ENCODE assay signal across 8 mouse cellular contexts in the genomic region with DNA sequence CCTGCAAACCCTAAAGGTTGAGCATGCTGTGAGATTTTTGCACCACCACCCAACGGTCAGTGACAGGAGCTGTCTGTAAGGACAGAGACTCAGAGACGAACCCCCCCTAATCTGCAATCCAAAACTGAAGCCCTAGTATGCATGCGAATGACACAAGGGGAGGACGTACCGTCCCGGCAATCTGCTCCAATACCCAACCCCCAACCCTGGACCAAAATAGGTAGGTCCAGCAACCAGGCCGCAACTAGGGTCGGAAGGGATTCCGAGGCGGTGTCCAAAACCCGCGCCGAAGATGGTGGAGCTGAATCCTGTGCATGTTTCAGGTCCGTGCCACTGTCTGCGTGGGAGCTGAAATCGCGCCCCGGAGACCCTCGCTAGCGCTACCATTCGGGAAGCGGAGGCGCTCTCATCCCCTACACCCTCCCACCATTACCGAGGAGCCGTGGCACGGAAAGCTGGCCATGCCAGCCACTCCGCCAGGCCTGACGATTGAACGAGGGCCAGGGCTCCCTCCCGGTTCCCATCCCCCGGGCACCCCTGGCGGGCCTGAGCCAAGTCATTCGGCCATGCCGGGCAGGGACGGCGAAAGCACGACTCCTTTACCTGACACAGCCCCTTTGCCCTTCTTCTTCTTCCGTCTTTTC. TPM values are rescaled to one million over a fixed set of nuclear protein-coding genes. Genes with fewer than 3 reads are reported as not detected.
DNase-seq lines count a peak whose midpoint lies in the region; ATAC-seq and TF ChIP-seq lines count a peak whose summit lies in the region.

No protein-coding gene starts in this region.

- peak overlapping the region; percentile 92 for H3K9ac ChIP-seq in lung, embryonic 14.5 days
- H3K9ac ChIP-seq in forebrain, embryonic 14.5 days (ENCODE audit: low read length), result peak overlapping the region; percentile 91
- peak overlapping the region; percentile 68 for H3K9ac ChIP-seq in hindbrain, embryonic 11.5 days (ENCODE audit: low read depth, low read length)
- H3K9ac ChIP-seq in limb, embryonic 11.5 days (ENCODE audit: low read length), result peak overlapping the region; percentile 94
- H3K9ac ChIP-seq in midbrain, postnatal 0 days (replicated peaks; ENCODE audit: low read length, poor library complexity, severe bottlenecking), result peak overlapping the region; percentile 92

- peak overlapping the region; percentile 88 for H3K27ac ChIP-seq in lung, embryonic 14.5 days (ENCODE audit: low read depth)
- peak overlapping the region; percentile 85 for H3K27ac ChIP-seq in forebrain, embryonic 14.5 days (ENCODE audit: low read depth, low read length)
- H3K27ac ChIP-seq in hindbrain, embryonic 11.5 days (ENCODE audit: low read depth, low read length), result peak overlapping the region; percentile 63
- peak overlapping the region; percentile 70 for H3K27ac ChIP-seq in limb, embryonic 11.5 days (replicated peaks; ENCODE audit: low read depth, low read length)
- peak overlapping the region; percentile 93 for H3K27ac ChIP-seq in midbrain, postnatal 0 days (ENCODE audit: low read depth, low read length)

- H3K9me3 ChIP-seq in lung, embryonic 14.5 days (ENCODE audit: low read depth, low read length), result no peaks in the 10 kb centered on the region
- H3K9me3 ChIP-seq in forebrain, embryonic 14.5 days (replicated peaks; ENCODE audit: control insufficient read depth, low read length), result no peaks in the 10 kb centered on the region
- H3K9me3 ChIP-seq in hindbrain, embryonic 11.5 days (ENCODE audit: control insufficient read depth, low read length), result no peaks in the 10 kb centered on the region
- H3K9me3 ChIP-seq in limb, embryonic 11.5 days (ENCODE audit: control insufficient read depth, low read length), result no peaks in the 10 kb centered on the region
- no peaks in the 10 kb centered on the region for H3K9me3 ChIP-seq in midbrain, postnatal 0 days (ENCODE audit: low read length)

- H3K36me3 ChIP-seq in lung, embryonic 14.5 days (ENCODE audit: insufficient read depth), result peaks cover 28% of the 10 kb centered on the region
- H3K36me3 ChIP-seq in forebrain, embryonic 14.5 days (ENCODE audit: control insufficient read depth, insufficient read depth, low read length), result peaks cover 27% of the 10 kb centered on the region
- 0 out of 2 replicates have a peak, but pooled peaks cover 4% of the 10 kb centered on the region for H3K36me3 ChIP-seq in hindbrain, embryonic 11.5 days (ENCODE audit: control insufficient read depth, insufficient read depth, low read length)
- peaks cover 19% of the 10 kb centered on the region for H3K36me3 ChIP-seq in limb, embryonic 11.5 days (ENCODE audit: control insufficient read depth, insufficient read depth, low read length)
- no peaks in the 10 kb centered on the region; the same call in none of the 2 replicates for H3K36me3 ChIP-seq in midbrain, postnatal 0 days (ENCODE audit: insufficient read depth, low read length)

- WGBS in lung, embryonic 14.5 days, result 0% methylated on average over 38 of the region's 38 CpGs
- under 1% methylated on average over 38 of the region's 38 CpGs for WGBS in forebrain, embryonic 14.5 days
- under 1% methylated on average over 38 of the region's 38 CpGs for WGBS in hindbrain, embryonic 11.5 days
- under 1% methylated on average over 38 of the region's 38 CpGs for WGBS in limb, embryonic 11.5 days
- under 1% methylated on average over 37 of the region's 38 CpGs for WGBS in midbrain, postnatal 0 days

- peak; percentile 48 for DNase-seq in lung, embryonic 14.5 days
- DNase-seq in lung, postnatal 14 days, result no peak
- peak; percentile 56 for DNase-seq in adrenal gland, postnatal 25 days
- DNase-seq in forebrain, embryonic 14.5 days (ENCODE audit: low spot score), result peak; percentile 46
- peak; percentile 64 for DNase-seq in hindbrain, embryonic 11.5 days (ENCODE audit: low spot score)
- DNase-seq in limb, embryonic 11.5 days (ENCODE audit: low spot score), result no peak
- DNase-seq in midbrain, postnatal 0 days (ENCODE audit: low spot score), result peak; percentile 52
- DNase-seq in yolk sac, embryonic 10.5 days (ENCODE audit: low spot score), result no peak

- peak overlapping the region; percentile 98 for H3K4me3 ChIP-seq in lung, embryonic 14.5 days (ENCODE audit: low read depth, low read length)
- H3K4me3 ChIP-seq in forebrain, embryonic 14.5 days (ENCODE audit: low read depth, low read length), result peak overlapping the region; percentile 98
- H3K4me3 ChIP-seq in hindbrain, embryonic 11.5 days (ENCODE audit: low read depth, low read length), result peak overlapping the region; percentile 62
- peak overlapping the region; percentile 98 for H3K4me3 ChIP-seq in limb, embryonic 11.5 days (ENCODE audit: low read depth, low read length)
- peak overlapping the region; percentile 94 for H3K4me3 ChIP-seq in midbrain, postnatal 0 days (ENCODE audit: low read depth, low read length)

- no peaks in the 10 kb centered on the region for H3K27me3 ChIP-seq in lung, embryonic 14.5 days (ENCODE audit: insufficient read depth, low read length)
- no peaks in the 10 kb centered on the region for H3K27me3 ChIP-seq in forebrain, embryonic 14.5 days (replicated peaks; ENCODE audit: control insufficient read depth, insufficient read depth, low read length)
- no peaks in the 10 kb centered on the region for H3K27me3 ChIP-seq in hindbrain, embryonic 11.5 days (ENCODE audit: control insufficient read depth, insufficient read depth, low read length)
- H3K27me3 ChIP-seq in limb, embryonic 11.5 days (ENCODE audit: control insufficient read depth, insufficient read depth, low read length), result no peaks in the 10 kb centered on the region
- H3K27me3 ChIP-seq in midbrain, postnatal 0 days (ENCODE audit: insufficient read depth, low read length), result no peaks in the 10 kb centered on the region

- peak; percentile 78 for ATAC-seq in lung, embryonic 14.5 days (ENCODE audit: insufficient read depth)
- ATAC-seq in forebrain, embryonic 14.5 days, result peak; percentile 77
- peak; percentile 69 for ATAC-seq in hindbrain, embryonic 11.5 days (ENCODE audit: low FRiP score)
- peak; percentile 44; the same call in 1 of the 2 replicates for ATAC-seq in limb, embryonic 11.5 days (ENCODE audit: insufficient number of reproducible peaks, low FRiP score, low TSS enrichment, low read depth)
- ATAC-seq in midbrain, postnatal 0 days (ENCODE audit: low FRiP score), result peak; percentile 73

- H3K4me1 ChIP-seq in lung, embryonic 14.5 days (ENCODE audit: insufficient read depth), result 0 out of 2 replicates have a peak, but pooled peaks cover 3% of the 10 kb centered on the region
- 0 out of 2 replicates have a peak, but pooled peaks cover 3% of the 10 kb centered on the region for H3K4me1 ChIP-seq in forebrain, embryonic 14.5 days (ENCODE audit: control insufficient read depth, insufficient read depth, low read length)
- peaks cover 4% of the 10 kb centered on the region for H3K4me1 ChIP-seq in hindbrain, embryonic 11.5 days (replicated peaks; ENCODE audit: control insufficient read depth, insufficient read depth, low read length)
- H3K4me1 ChIP-seq in limb, embryonic 11.5 days (ENCODE audit: control insufficient read depth, insufficient read depth, low read length), result no peaks in the 10 kb centered on the region
- H3K4me1 ChIP-seq in midbrain, postnatal 0 days (ENCODE audit: insufficient read depth, low read length), result peaks cover 3% of the 10 kb centered on the region; the same call in 1 of the 2 replicates

- no peak for TF ChIP-seq CTCF in lung, embryonic 14.5 days (IDR thresholded peaks at IDR 0.05; ENCODE audit: low read depth)
- TF ChIP-seq CTCF in midbrain, postnatal 0 days (IDR thresholded peaks at IDR 0.05), result peak; percentile 16; the same call in 1 of the 2 replicates

- peak overlapping the region; percentile 91 for H3K4me2 ChIP-seq in lung, embryonic 14.5 days
- peak overlapping the region; percentile 91 for H3K4me2 ChIP-seq in forebrain, embryonic 14.5 days (ENCODE audit: low read length)
- H3K4me2 ChIP-seq in hindbrain, embryonic 11.5 days (replicated peaks; ENCODE audit: low read depth, low read length), result peak overlapping the region; percentile 77
- H3K4me2 ChIP-seq in limb, embryonic 11.5 days (ENCODE audit: low read depth, severe bottlenecking), result peak overlapping the region; percentile 78
- H3K4me2 ChIP-seq in midbrain, postnatal 0 days (ENCODE audit: low read depth, low read length, poor library complexity, severe bottlenecking), result peak overlapping the region; percentile 80

RNA-seq across cellular contexts. Expression of gene Metap2, which starts 7.8 kb away (rescaled TPM):
- polyA plus RNA-seq in lung, embryonic 14.5 days (2014; fragmentation: Nextera tagmentation; extraction: Ambion mirVana), result 213 and 219 TPM in 2 replicates
- 196 and 228 TPM in 2 replicates for total RNA-seq in adrenal gland, postnatal 25 days (2021)
- 157 and 162 TPM in 2 replicates for polyA plus RNA-seq in forebrain, embryonic 14.5 days (2014; fragmentation: Nextera tagmentation; extraction: Ambion mirVana)
- 236 and 240 TPM in 2 replicates for polyA plus RNA-seq in hindbrain, embryonic 11.5 days (2014; fragmentation: Nextera tagmentation; extraction: Ambion mirVana)
- polyA plus RNA-seq in limb, embryonic 11.5 days (2014; fragmentation: Nextera tagmentation; extraction: Ambion mirVana), result 263 and 275 TPM in 2 replicates
- 50.6 and 76.6 TPM in 2 replicates for total RNA-seq in midbrain, postnatal 0 days (2014; rRNA removed)
- 149 and 168 TPM in 2 replicates for polyA plus RNA-seq in midbrain, postnatal 0 days (2015; fragmentation: Nextera tagmentation; extraction: Ambion mirVana)

RNA-seq across cellular contexts. Expression of gene Usp44, which starts 57.7 kb away (rescaled TPM):
- polyA plus RNA-seq in lung, embryonic 14.5 days (2014; fragmentation: Nextera tagmentation; extraction: Ambion mirVana), result 0.70 and 0.74 TPM in 2 replicates
- not detected in 2 replicates for total RNA-seq in adrenal gland, postnatal 25 days (2021)
- 1.1 TPM in 2 replicates for polyA plus RNA-seq in forebrain, embryonic 14.5 days (2014; fragmentation: Nextera tagmentation; extraction: Ambion mirVana)
- 9.9 and 10.3 TPM in 2 replicates for polyA plus RNA-seq in hindbrain, embryonic 11.5 days (2014; fragmentation: Nextera tagmentation; extraction: Ambion mirVana)
- 1.3 and 1.9 TPM in 2 replicates for polyA plus RNA-seq in limb, embryonic 11.5 days (2014; fragmentation: Nextera tagmentation; extraction: Ambion mirVana)
- total RNA-seq in midbrain, postnatal 0 days (2014; rRNA removed), result 0.05 and 0.09 TPM in 2 replicates
- polyA plus RNA-seq in midbrain, postnatal 0 days (2015; fragmentation: Nextera tagmentation; extraction: Ambion mirVana), result not detected in 2 replicates

Comparison
In these comparisons a context has a peak if more than half of its experiments do, and no peak if none do; other contexts are left out.
1. DNase-seq: peak in lung, embryonic 14.5 days (single experiment), adrenal gland, postnatal 25 days (single experiment), forebrain, embryonic 14.5 days (single experiment), hindbrain, embryonic 11.5 days (single experiment) and midbrain, postnatal 0 days (single experiment); none in lung, postnatal 14 days (single experiment), limb, embryonic 11.5 days (single experiment) and yolk sac, embryonic 10.5 days (single experiment).
2. Peak in every context shown above with its lines, with median percentiles within 50 percentile points of each other: ATAC-seq, H3K27ac ChIP-seq, H3K4me2 ChIP-seq, H3K4me3 ChIP-seq and H3K9ac ChIP-seq.